Mouse (Mus musculus) cerebellum, adult 2 months (tissue): ENCODE measurements around the gene Cdiptos.
A peak's percentile ranks its signal among the peaks of the same experiment; 100 is the strongest.

Experiments
- CTCF ChIP-seq: fragments of 200-500 bp; IDR thresholded peaks from 2 replicates; pipeline ENCODE4 v1.5.1; 2011; ENCODE audit warnings: low read depth, mild to moderate bottlenecking, control low read depth, low read length, moderate library complexity, borderline replicate concordance; ENCODE audit not compliant: insufficient read depth
- POLR2A ChIP-seq: fragments of 200-500 bp; IDR thresholded peaks from 2 replicates; pipeline ENCODE4 v1.6.1; 2011; ENCODE audit warnings: low read length, control low read depth, borderline replicate concordance; ENCODE audit not compliant: insufficient read depth

GRCm38 (mm10) chr7:126963548-126964286 is 12.2 kb downstream of the Cdiptos start:
- peak; percentile 47; the same call in 1 of the 2 replicates for TF ChIP-seq CTCF
- no peak for TF ChIP-seq POLR2A
